Mouse (Mus musculus) forebrain, embryonic 14.5 days (tissue): ENCODE measurements at regions not wholly inside any gene's neighbourhood (a gene's known extent, or its start where the extent isn't known, plus 50 kb on each side); places are given as distances from the start of the nearest gene placed in this dataset.
"Not testable (repeated sequence)": the region's sequence is repeated elsewhere in the genome, so short reads cannot be mapped to it uniquely, and the experiment has no call there.

Source experiments
- ATAC-seq: fragments of 200-750 bp; cut with Nextera tagmentation; 2 replicates; pipeline ENCODE4 v1.8.0; 2017; ENCODE audit warnings: mild to moderate bottlenecking, moderate library complexity
- DNase-seq: peaks from one replicate; pipeline ENCODE4 v3.0.0-alpha.2; 2015; ENCODE audit warnings: low spot score
- H3K27ac ChIP-seq: fragments of 300-500 bp; sonication (generic); 2 replicates; pipeline ENCODE4 v1.5.1; 2014; ENCODE audit warnings: low read depth, mild to moderate bottlenecking, control low read depth, low read length, moderate library complexity
- H3K27me3 ChIP-seq: fragments of 300-500 bp; sonication (generic); replicated peaks from 2 replicates; pipeline ENCODE4 v1.6.1; 2014; ENCODE audit warnings: low read length, control low read depth, mixed read lengths; ENCODE audit not compliant: control insufficient read depth, insufficient read depth
- H3K36me3 ChIP-seq: fragments of 300-500 bp; sonication (generic); 2 replicates; pipeline ENCODE4 v1.6.1; 2014; ENCODE audit warnings: low read length, control low read depth; ENCODE audit not compliant: control insufficient read depth, insufficient read depth
- H3K4me1 ChIP-seq: fragments of 300-500 bp; sonication (generic); 2 replicates; pipeline ENCODE4 v1.6.1; 2014; ENCODE audit warnings: antibody characterized with exemption, low read length, control low read depth; ENCODE audit not compliant: control insufficient read depth, insufficient read depth
- H3K4me2 ChIP-seq: fragments of 300-500 bp; sonication (generic); 2 replicates; pipeline ENCODE4 v1.6.1; 2014; ENCODE audit warnings: mild to moderate bottlenecking, control low read depth, low read length
- H3K4me3 ChIP-seq: fragments of 300-500 bp; sonication (generic); 2 replicates; pipeline ENCODE4 v1.5.1; 2014; ENCODE audit warnings: low read depth, low read length, control low read depth
- H3K9ac ChIP-seq: fragments of 300-500 bp; sonication (generic); 2 replicates; pipeline ENCODE4 v1.6.1; 2014; ENCODE audit warnings: mild to moderate bottlenecking, low read length, control low read depth, moderate library complexity
- H3K9me3 ChIP-seq: fragments of 300-500 bp; sonication (generic); replicated peaks from 2 replicates; pipeline ENCODE4 v1.6.1; 2016; ENCODE audit warnings: low read length, control low read depth, mixed read lengths; ENCODE audit not compliant: control insufficient read depth
- whole genome bisulfite sequencing: fragments of 180-500 bp; shearing (Covaris S2); extraction: QIAGEN DNeasy Blood & Tissue Kit; methylation state at CpG from one replicate; pipeline ENCODE4 v1.1.7; 2014; 5-methylcytosine and 5-hydroxymethylcytosine counted together

- WGBS: 86% methylated on average over 1 of the region's 1 CpGs
- no peaks in the 10 kb centered on the region for H3K4me1 ChIP-seq
These were observed 532.8 kb downstream of the Tfec start for GRCm38 (mm10) chr6:16365450-16365849.

GRCm38 (mm10) chr6:16362057-16362456 is 536.2 kb downstream of the Tfec start:
- H3K4me3 ChIP-seq: no peak overlapping the region
- no peak for ATAC-seq
- WGBS: 58% methylated on average over 4 of the region's 4 CpGs

More at GRCm38 (mm10) chr6:16365450-16365849, 532.8 kb downstream of the Tfec start:
- Histone ChIP-seq H3K36me3 (no peaks in the 10 kb centered on the region), H3K27me3 (no peaks in the 10 kb centered on the region), H3K9me3 (no peaks in the 10 kb centered on the region), H3K4me3 (no peak overlapping the region), H3K9ac (no peak overlapping the region), H3K27ac (no peak overlapping the region), H3K4me2 (no peak overlapping the region)
- ATAC-seq (no peak), DNase-seq (no peak)

GRCm38 (mm10) chr6:16359881-16360711 is 538.1 kb downstream of the Tfec start:
- H3K4me2 ChIP-seq, H3K27me3 ChIP-seq, H3K9ac ChIP-seq, H3K27ac ChIP-seq, H3K9me3 ChIP-seq, H3K36me3 ChIP-seq, H3K4me1 ChIP-seq: not testable (repeated sequence)
- 58% methylated on average over 10 of the region's 25 CpGs for WGBS
- DNase-seq (peak; percentile 29), ATAC-seq (peak; percentile 90)
- H3K4me3 ChIP-seq: peak overlapping the region; percentile 16; the same call in 1 of the 2 replicates

More at GRCm38 (mm10) chr6:16362057-16362456, 536.2 kb downstream of the Tfec start:
- H3K4me1 ChIP-seq: no peaks in the 10 kb centered on the region
- no peaks in the 10 kb centered on the region for H3K27me3 ChIP-seq
- no peaks in the 10 kb centered on the region for H3K36me3 ChIP-seq
- H3K27ac ChIP-seq: no peak overlapping the region
- H3K4me2 ChIP-seq: no peak overlapping the region
- H3K9ac ChIP-seq: no peak overlapping the region
- no peaks in the 10 kb centered on the region for H3K9me3 ChIP-seq
- DNase-seq: no peak

- ATAC-seq: peak; percentile 65
These were observed 538.8 kb downstream of the Tfec start for GRCm38 (mm10) chr6:16359464-16359863.

GRCm38 (mm10) chr6:16333638-16334037 is 564.6 kb downstream of the Tfec start:
- no peak overlapping the region for H3K27ac ChIP-seq
- H3K4me1 ChIP-seq: no peaks in the 10 kb centered on the region
- H3K9ac ChIP-seq: no peak overlapping the region
- WGBS: 59% methylated on average over 8 of the region's 8 CpGs
- H3K4me3 ChIP-seq: no peak overlapping the region
- DNase-seq: no peak
- no peaks in the 10 kb centered on the region for H3K27me3 ChIP-seq
- H3K9me3 ChIP-seq: no peaks in the 10 kb centered on the region
- no peak for ATAC-seq
- no peak overlapping the region for H3K4me2 ChIP-seq
- H3K36me3 ChIP-seq: no peaks in the 10 kb centered on the region

More at GRCm38 (mm10) chr6:16359464-16359863, 538.8 kb downstream of the Tfec start:
- Histone ChIP-seq H3K27ac (no peak overlapping the region), H3K27me3 (no peaks in the 10 kb centered on the region), H3K9ac (no peak overlapping the region), H3K4me1 (no peaks in the 10 kb centered on the region), H3K4me3 (peak overlapping the region; percentile 16; the same call in 1 of the 2 replicates), H3K9me3 (no peaks in the 10 kb centered on the region), H3K36me3 (no peaks in the 10 kb centered on the region), H3K4me2 (peak overlapping the region; percentile 43)
- DNase-seq: no peak
- 44% methylated on average over 7 of the region's 7 CpGs for WGBS

- DNase-seq (peak; percentile 69), ATAC-seq (no peak)
- Histone ChIP-seq H3K9ac (no peak overlapping the region), H3K4me2 (no peak overlapping the region), H3K27me3 (no peaks in the 10 kb centered on the region), H3K4me3 (no peak overlapping the region), H3K4me1 (peaks cover 15% of the 10 kb centered on the region), H3K36me3 (no peaks in the 10 kb centered on the region), H3K9me3 (no peaks in the 10 kb centered on the region), H3K27ac (no peak overlapping the region)
- WGBS: 74% methylated on average over 15 of the region's 15 CpGs
These were observed 583.8 kb downstream of the Tfec start for GRCm38 (mm10) chr6:16314305-16315010.

- Histone ChIP-seq H3K27ac (no peak overlapping the region), H3K9me3 (no peaks in the 10 kb centered on the region), H3K27me3 (no peaks in the 10 kb centered on the region), H3K4me2 (no peak overlapping the region), H3K4me1 (peaks cover 12% of the 10 kb centered on the region), H3K36me3 (no peaks in the 10 kb centered on the region), H3K4me3 (no peak overlapping the region), H3K9ac (no peak overlapping the region)
- DNase-seq: no peak
- 41% methylated on average over 1 of the region's 1 CpGs for WGBS
- ATAC-seq: no peak
These were observed 585.3 kb downstream of the Tfec start for GRCm38 (mm10) chr6:16312915-16313314.

GRCm38 (mm10) chr6:16283328-16284072 is 563.0 kb downstream of the Mdfic start:
- Histone ChIP-seq H3K9ac (no peak overlapping the region), H3K27me3 (no peaks in the 10 kb centered on the region), H3K9me3 (no peaks in the 10 kb centered on the region), H3K4me1 (0 out of 2 replicates have a peak, but pooled peaks cover 5% of the 10 kb centered on the region), H3K4me2 (no peak overlapping the region), H3K27ac (no peak overlapping the region), H3K4me3 (no peak overlapping the region), H3K36me3 (no peaks in the 10 kb centered on the region)
- ATAC-seq (no peak), DNase-seq (peak; percentile 40)
- WGBS: 28% methylated on average over 8 of the region's 8 CpGs
